Mouse (Mus musculus) liver, adult 2 months (tissue): ENCODE measurements around the gene Stat3.

Experiments used
- CTCF ChIP-seq: fragments of 200-500 bp; IDR thresholded peaks from 2 replicates; pipeline ENCODE4 v1.5.1; 2011; ENCODE audit warnings: low read depth, low read length, control low read depth
- POLR2A ChIP-seq: fragments of 200-500 bp; IDR thresholded peaks from 2 replicates; pipeline ENCODE4 v1.6.1; 2011; ENCODE audit warnings: low read length, control low read depth; ENCODE audit not compliant: insufficient read depth; ENCODE audit errors: extremely low read depth

DNA sequence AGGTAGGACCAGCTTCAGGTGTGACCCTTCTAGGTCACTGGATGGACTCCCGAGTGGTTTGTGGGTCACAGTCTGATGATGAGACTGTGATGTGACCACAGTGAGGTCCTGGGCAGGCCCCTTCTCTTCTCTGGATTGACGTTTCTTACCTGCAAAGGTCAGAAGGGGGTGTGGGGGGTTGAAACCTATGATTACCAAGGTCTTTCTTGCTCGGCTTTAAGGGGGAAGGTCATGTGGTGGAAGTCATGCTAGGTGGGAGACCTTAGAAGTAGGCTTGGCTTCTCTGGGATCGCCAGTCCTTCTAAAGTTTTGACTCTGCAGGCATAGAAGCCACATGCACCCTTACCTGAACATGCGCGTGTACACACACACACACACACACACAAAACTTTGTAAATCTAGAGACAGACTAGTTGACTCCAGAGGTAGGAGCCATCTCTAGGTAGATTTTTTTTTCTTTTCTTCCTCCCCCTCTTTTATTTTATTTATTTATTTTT is 79.7 kb downstream of the Stat3 start:
- no peak for TF ChIP-seq POLR2A
- TF ChIP-seq CTCF, result no peak
